Mouse (Mus musculus): Measurements from ENCODE around the gene Strc. TPM values are rescaled to one million over a fixed set of nuclear protein-coding genes. Genes with fewer than 3 reads are reported as not detected.
A peak's percentile ranks its signal among the peaks of the same experiment; 100 is the strongest.

Strc gene
- polyA plus RNA-seq, 1 experiment from 2014 or later: not detected

GRCm38 (mm10) chr2:121354820-121355592, 32.0 kb downstream of the Strc start, which contains the start of gene Ppip5k1:
TSS of gene Ppip5k1 (minus strand) at chr2:121355396.
- Histone ChIP-seq H3K4me1 (peaks cover 7% of the 10 kb centered on the region), H3K27ac (peak within 1 kb of the TSS; percentile 30; the same call in 1 of the 2 replicates), H3K9ac (peak within 1 kb of the TSS; percentile 60), H3K4me2 (peak within 1 kb of the TSS; percentile 89), H3K27me3 (peaks cover 35% of the 10 kb centered on the region), H3K36me3 (no peaks in the 10 kb centered on the region), H3K9me3 (no peaks in the 10 kb centered on the region), H3K4me3 (peak within 1 kb of the TSS; percentile 80)
- ATAC-seq (ENCODE audit: borderline replicate concordance, extremely low read depth, low FRiP score, low TSS enrichment): peak; percentile 98
- under 1% methylated on average over 58 of the region's 58 CpGs for WGBS

GRCm38 (mm10) chr2:121354378-121354777, 32.6 kb downstream of the Strc start:
- H3K4me1 ChIP-seq: peaks cover 7% of the 10 kb centered on the region
- no peaks in the 10 kb centered on the region for H3K36me3 ChIP-seq
- peaks cover 29% of the 10 kb centered on the region for H3K27me3 ChIP-seq
- H3K27ac ChIP-seq: no peak overlapping the region
- WGBS: 3% methylated on average over 6 of the region's 6 CpGs
- peak overlapping the region; percentile 60 for H3K9ac ChIP-seq
- peak overlapping the region; percentile 89 for H3K4me2 ChIP-seq
- H3K9me3 ChIP-seq: no peaks in the 10 kb centered on the region
- ATAC-seq (ENCODE audit: borderline replicate concordance, extremely low read depth, low FRiP score, low TSS enrichment): no peak
- H3K4me3 ChIP-seq: peak overlapping the region; percentile 80

GRCm38 (mm10) chr2:121353156-121353555, 33.8 kb downstream of the Strc start:
- ATAC-seq (ENCODE audit: borderline replicate concordance, extremely low read depth, low FRiP score, low TSS enrichment): no peak
- H3K4me2 ChIP-seq: no peak overlapping the region
- no peak overlapping the region for H3K9ac ChIP-seq
- H3K4me1 ChIP-seq: peaks cover 7% of the 10 kb centered on the region
- 52% methylated on average over 8 of the region's 8 CpGs for WGBS
- H3K36me3 ChIP-seq: no peaks in the 10 kb centered on the region
- no peak overlapping the region for H3K4me3 ChIP-seq
- H3K9me3 ChIP-seq: no peaks in the 10 kb centered on the region
- peaks cover 17% of the 10 kb centered on the region for H3K27me3 ChIP-seq
- no peak overlapping the region for H3K27ac ChIP-seq

GRCm38 (mm10) chr2:121339057-121339456, 47.9 kb downstream of the Strc start:
- Histone ChIP-seq H3K4me1 (no peaks in the 10 kb centered on the region), H3K27me3 (no peaks in the 10 kb centered on the region), H3K4me2 (no peak overlapping the region), H3K9me3 (no peaks in the 10 kb centered on the region), H3K36me3 (no peaks in the 10 kb centered on the region), H3K4me3 (no peak overlapping the region), H3K27ac (no peak overlapping the region), H3K9ac (no peak overlapping the region)
- no peak for ATAC-seq (ENCODE audit: borderline replicate concordance, extremely low read depth, low FRiP score, low TSS enrichment)

- ATAC-seq (ENCODE audit: borderline replicate concordance, extremely low read depth, low FRiP score, low TSS enrichment): no peak
- H3K27me3 ChIP-seq: no peaks in the 10 kb centered on the region
- no peaks in the 10 kb centered on the region for H3K9me3 ChIP-seq
- H3K4me1 ChIP-seq: no peaks in the 10 kb centered on the region
- H3K36me3 ChIP-seq: no peaks in the 10 kb centered on the region
- WGBS: 90% methylated on average over 2 of the region's 2 CpGs
- H3K4me3 ChIP-seq: no peak overlapping the region
- H3K4me2 ChIP-seq: no peak overlapping the region
- no peak overlapping the region for H3K27ac ChIP-seq
- no peak overlapping the region for H3K9ac ChIP-seq
Observed at GRCm38 (mm10) chr2:121329492-121329891, 57.5 kb downstream of the Strc start.

- ATAC-seq (ENCODE audit: borderline replicate concordance, extremely low read depth, low FRiP score, low TSS enrichment): no peak
- Histone ChIP-seq H3K36me3 (no peaks in the 10 kb centered on the region), H3K9me3 (no peaks in the 10 kb centered on the region), H3K9ac (no peak overlapping the region), H3K27ac (no peak overlapping the region), H3K4me3 (no peak overlapping the region), H3K4me2 (no peak overlapping the region), H3K27me3 (no peaks in the 10 kb centered on the region), H3K4me1 (no peaks in the 10 kb centered on the region)
- WGBS: 76% methylated on average over 10 of the region's 10 CpGs
Observed at GRCm38 (mm10) chr2:121323693-121324470, 63.1 kb downstream of the Strc start.

- WGBS: 91% methylated on average over 10 of the region's 10 CpGs
- H3K9ac ChIP-seq: no peak overlapping the region
- no peak for ATAC-seq (ENCODE audit: borderline replicate concordance, extremely low read depth, low FRiP score, low TSS enrichment)
Observed at GRCm38 (mm10) chr2:121323041-121323440, 63.9 kb downstream of the Strc start.

GRCm38 (mm10) chr2:121316278-121316677, 70.7 kb downstream of the Strc start:
- WGBS: 55% methylated on average over 8 of the region's 8 CpGs

More at GRCm38 (mm10) chr2:121323041-121323440, 63.9 kb downstream of the Strc start:
- Histone ChIP-seq H3K27ac (no peak overlapping the region), H3K4me1 (no peaks in the 10 kb centered on the region), H3K27me3 (no peaks in the 10 kb centered on the region), H3K9me3 (no peaks in the 10 kb centered on the region), H3K36me3 (no peaks in the 10 kb centered on the region), H3K4me3 (no peak overlapping the region), H3K4me2 (no peak overlapping the region)

More at GRCm38 (mm10) chr2:121316278-121316677, 70.7 kb downstream of the Strc start:
- Histone ChIP-seq H3K9ac (no peak overlapping the region), H3K4me2 (no peak overlapping the region), H3K4me1 (no peaks in the 10 kb centered on the region), H3K4me3 (no peak overlapping the region), H3K36me3 (no peaks in the 10 kb centered on the region), H3K27me3 (no peaks in the 10 kb centered on the region), H3K9me3 (no peaks in the 10 kb centered on the region), H3K27ac (no peak overlapping the region)
- ATAC-seq (ENCODE audit: borderline replicate concordance, extremely low read depth, low FRiP score, low TSS enrichment): no peak

Other genes with a start within 250 kb of the Strc start
- 18.6 and 22.3 TPM in 2 replicates for gene Adal, start 246.7 kb downstream of the Strc start, polyA plus RNA-seq (2015; fragmentation: Nextera tagmentation; extraction: Ambion mirVana)
- 24.7 and 26.1 TPM in 2 replicates for gene Lcmt2, start 246.5 kb downstream of the Strc start, polyA plus RNA-seq (2015; fragmentation: Nextera tagmentation; extraction: Ambion mirVana)
- gene Tubgcp4, start 216.5 kb downstream of the Strc start, polyA plus RNA-seq (2015; fragmentation: Nextera tagmentation; extraction: Ambion mirVana): 52.6 and 53.3 TPM in 2 replicates
- gene Zscan29, start 216.0 kb downstream of the Strc start, polyA plus RNA-seq (2015; fragmentation: Nextera tagmentation; extraction: Ambion mirVana): 8.3 and 9.7 TPM in 2 replicates
- gene Trp53bp1, start 115.8 kb downstream of the Strc start, polyA plus RNA-seq (2015; fragmentation: Nextera tagmentation; extraction: Ambion mirVana): 61.6 and 66.8 TPM in 2 replicates
- gene Map1a, start 97.6 kb downstream of the Strc start, polyA plus RNA-seq (2015; fragmentation: Nextera tagmentation; extraction: Ambion mirVana): 3.5 TPM in 2 replicates
- gene Ppip5k1, start 31.8 kb downstream of the Strc start, polyA plus RNA-seq (2015; fragmentation: Nextera tagmentation; extraction: Ambion mirVana): 10.0 and 12.3 TPM in 2 replicates
- gene Ckmt1, start 29.5 kb downstream of the Strc start, polyA plus RNA-seq (2015; fragmentation: Nextera tagmentation; extraction: Ambion mirVana): 2.8 and 3.6 TPM in 2 replicates
- 874 and 889 TPM in 2 replicates for gene Pdia3, start 26.6 kb upstream of the Strc start, polyA plus RNA-seq (2015; fragmentation: Nextera tagmentation; extraction: Ambion mirVana)
- 1.3 and 2.3 TPM in 2 replicates for gene Catsper2, start 26.6 kb upstream of the Strc start, polyA plus RNA-seq (2015; fragmentation: Nextera tagmentation; extraction: Ambion mirVana)
- 10.0 and 10.1 TPM in 2 replicates for gene Ell3, start 57.1 kb upstream of the Strc start, polyA plus RNA-seq (2015; fragmentation: Nextera tagmentation; extraction: Ambion mirVana)
- gene Serf2, start 62.0 kb upstream of the Strc start, polyA plus RNA-seq (2015; fragmentation: Nextera tagmentation; extraction: Ambion mirVana): 430 and 452 TPM in 2 replicates
- gene Hypk, start 66.1 kb upstream of the Strc start, polyA plus RNA-seq (2015; fragmentation: Nextera tagmentation; extraction: Ambion mirVana): 97.0 and 99.5 TPM in 2 replicates
- 0.07 and 0.20 TPM in 2 replicates for gene Serinc4, start 69.6 kb upstream of the Strc start, polyA plus RNA-seq (2015; fragmentation: Nextera tagmentation; extraction: Ambion mirVana)
- gene Mfap1b, start 86.9 kb upstream of the Strc start, polyA plus RNA-seq (2015; fragmentation: Nextera tagmentation; extraction: Ambion mirVana): 45.7 and 51.1 TPM in 2 replicates
- gene Mfap1a, start 119.5 kb upstream of the Strc start, polyA plus RNA-seq (2015; fragmentation: Nextera tagmentation; extraction: Ambion mirVana): 28.0 and 31.8 TPM in 2 replicates
- 8.8 and 9.3 TPM in 2 replicates for gene Wdr76, start 119.6 kb upstream of the Strc start, polyA plus RNA-seq (2015; fragmentation: Nextera tagmentation; extraction: Ambion mirVana)

Measured in lung, embryonic 15.5 days (tissue).